Mouse (Mus musculus): Measurements from ENCODE around the gene Cetn4. TPM values are rescaled to one million over a fixed set of nuclear protein-coding genes. Genes with fewer than 3 reads are reported as not detected.

The Cetn4 gene
- polyA plus RNA-seq, 1 experiment from 2014 or later = 1.1 TPM

DNA sequence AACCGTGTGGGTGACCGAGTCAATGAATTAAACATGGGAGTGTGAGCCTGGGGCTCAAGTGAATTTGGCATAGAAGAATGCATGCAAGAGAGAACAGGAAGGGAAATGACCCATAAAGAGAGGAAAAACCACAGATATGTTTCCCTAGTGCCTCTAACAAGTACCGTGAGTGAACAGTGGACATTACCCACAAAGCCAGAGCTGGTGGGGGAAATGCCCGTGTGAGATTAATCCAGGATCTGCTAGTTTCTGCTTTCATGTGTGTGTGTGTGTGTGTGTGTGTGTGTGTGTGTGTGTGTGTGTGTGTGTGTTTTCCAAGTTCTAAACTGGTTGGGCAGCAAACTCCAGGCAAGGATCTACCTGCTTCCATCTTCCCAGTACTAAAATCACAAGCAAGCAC is 42.6 kb downstream of the Cetn4 start:
- no peaks in the 10 kb centered on the region for H3K36me3 ChIP-seq (ENCODE audit: control insufficient read depth, insufficient read depth, low read length)
- no peak for ATAC-seq (replicated peaks; ENCODE audit: insufficient number of reproducible peaks, low FRiP score, low TSS enrichment)
- no peak overlapping the region for H3K4me3 ChIP-seq (ENCODE audit: low read depth, low read length)
- H3K4me1 ChIP-seq (ENCODE audit: control insufficient read depth, insufficient read depth, low read length) = no peaks in the 10 kb centered on the region
- no peaks in the 10 kb centered on the region for H3K9me3 ChIP-seq (replicated peaks; ENCODE audit: control insufficient read depth, low read length)
- H3K9ac ChIP-seq (ENCODE audit: low read depth, low read length) = no peak overlapping the region
- WGBS (ENCODE audit: insufficient replicate concordance) = 80% methylated on average over 4 of the region's 4 CpGs
- H3K27ac ChIP-seq (ENCODE audit: low read depth, low read length) = no peak overlapping the region
- no peaks in the 10 kb centered on the region for H3K27me3 ChIP-seq (ENCODE audit: control insufficient read depth, insufficient read depth, low read length)
- H3K4me2 ChIP-seq = no peak overlapping the region

GRCm38 (mm10) chr3:37268338-37268737 is 44.2 kb downstream of the Cetn4 start:
- Histone ChIP-seq H3K4me2 (no peak overlapping the region), H3K36me3 (ENCODE audit: control insufficient read depth, insufficient read depth, low read length) (no peaks in the 10 kb centered on the region)
- WGBS (ENCODE audit: insufficient replicate concordance) = 86% methylated on average over 11 of the region's 11 CpGs

GRCm38 (mm10) chr3:37259331-37259999 is 53.0 kb downstream of the Cetn4 start:
- Histone ChIP-seq H3K4me1 (ENCODE audit: control insufficient read depth, insufficient read depth, low read length) (no peaks in the 10 kb centered on the region), H3K27ac (ENCODE audit: low read depth, low read length) (no peak overlapping the region), H3K36me3 (ENCODE audit: control insufficient read depth, insufficient read depth, low read length) (no peaks in the 10 kb centered on the region), H3K9me3 (replicated peaks; ENCODE audit: control insufficient read depth, low read length) (no peaks in the 10 kb centered on the region), H3K4me3 (ENCODE audit: low read depth, low read length) (no peak overlapping the region), H3K4me2 (no peak overlapping the region), H3K9ac (ENCODE audit: low read depth, low read length) (no peak overlapping the region), H3K27me3 (ENCODE audit: control insufficient read depth, insufficient read depth, low read length) (no peaks in the 10 kb centered on the region)
- 45% methylated on average over 10 of the region's 10 CpGs for WGBS (ENCODE audit: insufficient replicate concordance)
- no peak for ATAC-seq (replicated peaks; ENCODE audit: insufficient number of reproducible peaks, low FRiP score, low TSS enrichment)

More at GRCm38 (mm10) chr3:37268338-37268737, 44.2 kb downstream of the Cetn4 start:
- Histone ChIP-seq H3K27ac (ENCODE audit: low read depth, low read length) (no peak overlapping the region), H3K9ac (ENCODE audit: low read depth, low read length) (no peak overlapping the region), H3K4me3 (ENCODE audit: low read depth, low read length) (no peak overlapping the region), H3K27me3 (ENCODE audit: control insufficient read depth, insufficient read depth, low read length) (no peaks in the 10 kb centered on the region), H3K9me3 (replicated peaks; ENCODE audit: control insufficient read depth, low read length) (no peaks in the 10 kb centered on the region), H3K4me1 (ENCODE audit: control insufficient read depth, insufficient read depth, low read length) (no peaks in the 10 kb centered on the region)
- ATAC-seq (replicated peaks; ENCODE audit: insufficient number of reproducible peaks, low FRiP score, low TSS enrichment) = no peak

DNA sequence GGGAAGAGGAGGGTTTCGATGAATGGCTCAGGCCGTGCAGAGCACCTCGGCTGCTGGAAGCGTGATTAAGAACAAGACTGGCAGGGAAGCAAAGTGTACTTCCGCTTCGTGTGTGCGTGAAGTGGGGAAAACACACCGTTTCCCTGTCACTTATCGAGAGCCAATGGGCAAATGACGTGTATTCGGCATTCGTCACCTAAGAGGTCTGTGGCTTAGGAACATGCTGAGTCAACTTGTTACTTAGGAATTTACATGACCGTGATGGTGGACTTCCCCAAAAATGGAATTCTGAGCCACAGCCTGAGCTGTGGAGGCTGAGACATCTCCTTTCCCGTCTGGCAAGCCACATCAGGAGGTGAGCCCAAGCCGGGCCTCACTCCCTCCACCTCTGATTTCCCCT is 54.7 kb downstream of the Cetn4 start:
- Histone ChIP-seq H3K27me3 (ENCODE audit: control insufficient read depth, insufficient read depth, low read length) (no peaks in the 10 kb centered on the region), H3K4me3 (ENCODE audit: low read depth, low read length) (no peak overlapping the region), H3K27ac (ENCODE audit: low read depth, low read length) (no peak overlapping the region), H3K4me1 (ENCODE audit: control insufficient read depth, insufficient read depth, low read length) (no peaks in the 10 kb centered on the region), H3K9me3 (replicated peaks; ENCODE audit: control insufficient read depth, low read length) (no peaks in the 10 kb centered on the region), H3K4me2 (no peak overlapping the region), H3K36me3 (ENCODE audit: control insufficient read depth, insufficient read depth, low read length) (no peaks in the 10 kb centered on the region), H3K9ac (ENCODE audit: low read depth, low read length) (no peak overlapping the region)
- WGBS (ENCODE audit: insufficient replicate concordance) = 81% methylated on average over 15 of the region's 15 CpGs
- ATAC-seq (replicated peaks; ENCODE audit: insufficient number of reproducible peaks, low FRiP score, low TSS enrichment) = no peak

Other genes with a start within 250 kb of the Cetn4 start
- gene Adad1, start 249.2 kb downstream of the Cetn4 start, polyA plus RNA-seq (2014; fragmentation: Nextera tagmentation; extraction: Ambion mirVana) = 0.31 and 1.5 TPM in 2 replicates
- 0.29 and 0.34 TPM in 2 replicates for gene Il2, start 186.7 kb downstream of the Cetn4 start, polyA plus RNA-seq (2014; fragmentation: Nextera tagmentation; extraction: Ambion mirVana)
- not detected in 2 replicates for gene Il21, start 80.1 kb downstream of the Cetn4 start, polyA plus RNA-seq (2014; fragmentation: Nextera tagmentation; extraction: Ambion mirVana)
- gene Bbs12, start 154 bp downstream of the Cetn4 start, polyA plus RNA-seq (2014; fragmentation: Nextera tagmentation; extraction: Ambion mirVana) = 4.7 and 5.7 TPM in 2 replicates
- 1.4 and 1.5 TPM in 2 replicates for gene Fgf2, start 35.6 kb upstream of the Cetn4 start, polyA plus RNA-seq (2014; fragmentation: Nextera tagmentation; extraction: Ambion mirVana)
- 27.8 TPM in 2 replicates for gene Spata5, start 107.2 kb upstream of the Cetn4 start, polyA plus RNA-seq (2014; fragmentation: Nextera tagmentation; extraction: Ambion mirVana)
- 8.2 and 13.2 TPM in 2 replicates for gene Nudt6, start 107.5 kb upstream of the Cetn4 start, polyA plus RNA-seq (2014; fragmentation: Nextera tagmentation; extraction: Ambion mirVana)

Data from heart, embryonic 11.5 days (tissue).